Mouse (Mus musculus) liver, embryonic 15.5 days (tissue): ENCODE results near the gene Fas. TPM values are rescaled to one million over a fixed set of nuclear protein-coding genes. Genes with fewer than 3 reads are reported as not detected.

Source experiments
- ATAC-seq: fragments of 200-750 bp; cut with Nextera tagmentation; 2 replicates; pipeline ENCODE4 v1.8.0; 2017; ENCODE audit warnings: moderate number of reproducible peaks, mild to moderate bottlenecking, moderate library complexity; ENCODE audit not compliant: insufficient read depth
- H3K27ac ChIP-seq: fragments of 300-500 bp; sonication (generic); replicated peaks from 2 replicates; pipeline ENCODE4 v1.5.1; 2015; ENCODE audit warnings: mild to moderate bottlenecking, inconsistent platforms
- H3K27me3 ChIP-seq: fragments of 300-500 bp; sonication (generic); 2 replicates; pipeline ENCODE4 v1.6.1; 2015; ENCODE audit warnings: mild to moderate bottlenecking, inconsistent platforms
- H3K36me3 ChIP-seq: fragments of 300-500 bp; sonication (generic); replicated peaks from 2 replicates; pipeline ENCODE4 v1.6.1; 2015; ENCODE audit warnings: moderate library complexity, mild to moderate bottlenecking, inconsistent platforms
- H3K4me1 ChIP-seq: fragments of 300-500 bp; sonication (generic); replicated peaks from 2 replicates; pipeline ENCODE4 v1.6.1; 2015; ENCODE audit warnings: inconsistent platforms
- H3K4me2 ChIP-seq: fragments of 300-500 bp; sonication (generic); 2 replicates; pipeline ENCODE4 v1.6.1; 2015; ENCODE audit warnings: moderate library complexity, mild to moderate bottlenecking, inconsistent platforms
- H3K4me3 ChIP-seq: fragments of 300-500 bp; sonication (generic); replicated peaks from 2 replicates; pipeline ENCODE4 v1.5.1; 2015; ENCODE audit warnings: mild to moderate bottlenecking, inconsistent platforms
- H3K9ac ChIP-seq: fragments of 300-500 bp; sonication (generic); 2 replicates; pipeline ENCODE4 v1.6.1; 2015; ENCODE audit warnings: moderate library complexity, mild to moderate bottlenecking, inconsistent platforms
- H3K9me3 ChIP-seq: fragments of 300-500 bp; sonication (generic); replicated peaks from 2 replicates; pipeline ENCODE4 v1.6.1; 2016; ENCODE audit warnings: inconsistent platforms
- WGBS: fragments of 180-500 bp; shearing (Covaris S2); methylation state at CpG from one replicate; pipeline ENCODE4 v1.1.7; 2015; ENCODE audit warnings: mixed read lengths; ENCODE audit not compliant: insufficient replicate concordance; 5-methylcytosine and 5-hydroxymethylcytosine counted together
- polyA plus RNA-seq: library from polyadenylated mRNA; unstranded; fragments of >200 nt; fragmentation: Nextera tagmentation; extraction: Ambion mirVana; gene quantifications from 2 replicates; pipeline ENCODE4 v1.2.1, GENCODE M21; 2015

Fas gene
- polyA plus RNA-seq, 1 experiment from 2014 or later, result 4.6 TPM

GRCm38 (mm10) chr19:34284826-34285225 is 5.6 kb upstream of the Fas start:
- Histone ChIP-seq H3K4me2 (no peak overlapping the region), H3K27me3 (no peaks in the 10 kb centered on the region), H3K9ac (no peak overlapping the region), H3K36me3 (no peaks in the 10 kb centered on the region), H3K9me3 (no peaks in the 10 kb centered on the region), H3K4me1 (no peaks in the 10 kb centered on the region; the same call in 1 of the 2 replicates), H3K27ac (no peak overlapping the region), H3K4me3 (no peak overlapping the region)
- 16% methylated on average over 2 of the region's 2 CpGs for WGBS
- ATAC-seq, result no peak

- Histone ChIP-seq H3K9ac (no peak overlapping the region), H3K4me2 (no peak overlapping the region), H3K27ac (no peak overlapping the region), H3K4me1 (no peaks in the 10 kb centered on the region; the same call in 1 of the 2 replicates), H3K36me3 (no peaks in the 10 kb centered on the region), H3K27me3 (peaks cover 4% of the 10 kb centered on the region; the same call in 1 of the 2 replicates), H3K4me3 (no peak overlapping the region), H3K9me3 (no peaks in the 10 kb centered on the region)
- no peak for ATAC-seq
Observed at GRCm38 (mm10) chr19:34287221-34287620, 3.2 kb upstream of the Fas start.

GRCm38 (mm10) chr19:34287656-34288415 is 2.6 kb upstream of the Fas start:
- Histone ChIP-seq H3K4me1 (no peaks in the 10 kb centered on the region; the same call in 1 of the 2 replicates), H3K4me3 (no peak overlapping the region), H3K9ac (no peak overlapping the region), H3K4me2 (no peak overlapping the region), H3K27ac (no peak overlapping the region), H3K27me3 (peaks cover 4% of the 10 kb centered on the region; the same call in 1 of the 2 replicates), H3K9me3 (no peaks in the 10 kb centered on the region), H3K36me3 (no peaks in the 10 kb centered on the region)
- WGBS, result 34% methylated on average over 13 of the region's 13 CpGs
- ATAC-seq, result no peak

GRCm38 (mm10) chr19:34288696-34289095 is 1.8 kb upstream of the Fas start:
- no peaks in the 10 kb centered on the region; the same call in 1 of the 2 replicates for H3K4me1 ChIP-seq
- peaks cover 4% of the 10 kb centered on the region; the same call in 1 of the 2 replicates for H3K27me3 ChIP-seq
- no peak overlapping the region for H3K27ac ChIP-seq
- no peak overlapping the region for H3K9ac ChIP-seq
- H3K4me3 ChIP-seq, result no peak overlapping the region
- no peak overlapping the region for H3K4me2 ChIP-seq
- ATAC-seq, result no peak
- WGBS, result 68% methylated on average over 1 of the region's 1 CpGs
- no peaks in the 10 kb centered on the region for H3K36me3 ChIP-seq
- H3K9me3 ChIP-seq, result no peaks in the 10 kb centered on the region

- peak overlapping the region; percentile 67 for H3K4me2 ChIP-seq
- H3K36me3 ChIP-seq, result no peaks in the 10 kb centered on the region
- H3K9ac ChIP-seq, result no peak overlapping the region
- H3K27me3 ChIP-seq, result peaks cover 4% of the 10 kb centered on the region; the same call in 1 of the 2 replicates
- 4% methylated on average over 15 of the region's 15 CpGs for WGBS
- H3K27ac ChIP-seq, result no peak overlapping the region
- peak overlapping the region; percentile 51 for H3K4me3 ChIP-seq
- H3K9me3 ChIP-seq, result no peaks in the 10 kb centered on the region
- 0 out of 2 replicates have a peak, but pooled peaks have one; percentile 16 for ATAC-seq
- no peaks in the 10 kb centered on the region; the same call in 1 of the 2 replicates for H3K4me1 ChIP-seq
Observed at GRCm38 (mm10) chr19:34290872-34291341, 441 bp downstream of the Fas start.

GRCm38 (mm10) chr19:34291379-34291778 is 913 bp downstream of the Fas start:
- ATAC-seq, result no peak
- no peak overlapping the region for H3K9ac ChIP-seq
- H3K4me2 ChIP-seq, result peak overlapping the region; percentile 67
- H3K27me3 ChIP-seq, result peaks cover 4% of the 10 kb centered on the region; the same call in 1 of the 2 replicates
- WGBS, result 36% methylated on average over 8 of the region's 8 CpGs
- no peaks in the 10 kb centered on the region for H3K9me3 ChIP-seq
- H3K36me3 ChIP-seq, result no peaks in the 10 kb centered on the region
- no peaks in the 10 kb centered on the region; the same call in 1 of the 2 replicates for H3K4me1 ChIP-seq
- peak overlapping the region; percentile 51 for H3K4me3 ChIP-seq
- no peak overlapping the region for H3K27ac ChIP-seq

- Histone ChIP-seq H3K9ac (no peak overlapping the region), H3K27me3 (peaks cover 4% of the 10 kb centered on the region; the same call in 1 of the 2 replicates), H3K9me3 (no peaks in the 10 kb centered on the region), H3K4me2 (no peak overlapping the region), H3K4me3 (no peak overlapping the region), H3K27ac (no peak overlapping the region), H3K36me3 (no peaks in the 10 kb centered on the region), H3K4me1 (no peaks in the 10 kb centered on the region; the same call in 1 of the 2 replicates)
- WGBS, result 59% methylated on average over 5 of the region's 5 CpGs
- ATAC-seq, result no peak
Observed at GRCm38 (mm10) chr19:34291956-34292355, 1.5 kb downstream of the Fas start.

GRCm38 (mm10) chr19:34292701-34293100 is 2.2 kb downstream of the Fas start:
- Histone ChIP-seq H3K4me2 (no peak overlapping the region), H3K9me3 (no peaks in the 10 kb centered on the region), H3K27ac (no peak overlapping the region), H3K9ac (no peak overlapping the region), H3K4me1 (no peaks in the 10 kb centered on the region; the same call in 1 of the 2 replicates), H3K27me3 (peaks cover 4% of the 10 kb centered on the region; the same call in 1 of the 2 replicates), H3K36me3 (no peaks in the 10 kb centered on the region), H3K4me3 (no peak overlapping the region)
- no peak for ATAC-seq
- WGBS, result 65% methylated on average over 2 of the region's 2 CpGs

GRCm38 (mm10) chr19:34293376-34293947 is 3.0 kb downstream of the Fas start:
- H3K9ac ChIP-seq, result no peak overlapping the region
- no peaks in the 10 kb centered on the region for H3K36me3 ChIP-seq
- H3K9me3 ChIP-seq, result no peaks in the 10 kb centered on the region
- ATAC-seq, result no peak
- H3K4me1 ChIP-seq, result no peaks in the 10 kb centered on the region; the same call in 1 of the 2 replicates
- H3K4me2 ChIP-seq, result no peak overlapping the region
- 52% methylated on average over 3 of the region's 3 CpGs for WGBS
- no peak overlapping the region for H3K4me3 ChIP-seq
- peaks cover 4% of the 10 kb centered on the region; the same call in 1 of the 2 replicates for H3K27me3 ChIP-seq
- H3K27ac ChIP-seq, result no peak overlapping the region

GRCm38 (mm10) chr19:34295442-34295841 is 5.0 kb downstream of the Fas start:
- 64% methylated on average over 6 of the region's 6 CpGs for WGBS
- no peak overlapping the region for H3K4me2 ChIP-seq
- no peaks in the 10 kb centered on the region for H3K4me1 ChIP-seq
- H3K27me3 ChIP-seq, result peaks cover 4% of the 10 kb centered on the region; the same call in 1 of the 2 replicates
- no peaks in the 10 kb centered on the region for H3K9me3 ChIP-seq
- H3K36me3 ChIP-seq, result no peaks in the 10 kb centered on the region
- no peak overlapping the region for H3K27ac ChIP-seq
- no peak overlapping the region for H3K9ac ChIP-seq
- H3K4me3 ChIP-seq, result no peak overlapping the region
- ATAC-seq, result no peak

GRCm38 (mm10) chr19:34298531-34298930 is 8.1 kb downstream of the Fas start:
- WGBS, result 40% methylated on average over 1 of the region's 1 CpGs
- no peak overlapping the region for H3K4me3 ChIP-seq
- H3K27ac ChIP-seq, result no peak overlapping the region
- H3K9ac ChIP-seq, result no peak overlapping the region
- H3K36me3 ChIP-seq, result no peaks in the 10 kb centered on the region
- no peaks in the 10 kb centered on the region for H3K9me3 ChIP-seq
- no peak for ATAC-seq
- no peaks in the 10 kb centered on the region for H3K27me3 ChIP-seq
- H3K4me2 ChIP-seq, result no peak overlapping the region
- H3K4me1 ChIP-seq, result no peaks in the 10 kb centered on the region
